Mouse (Mus musculus): ENCODE data around the gene Sox11.

The Sox11 gene

GRCm38 (mm10) chr12:27336336-27336735 lies 6.0 kb downstream of the Sox11 start:
- DNase-seq (ENCODE audit: low spot score), result no peak

- no peak for DNase-seq (ENCODE audit: low spot score)
These were observed 6.9 kb downstream of the Sox11 start for GRCm38 (mm10) chr12:27335356-27336055.

DNA sequence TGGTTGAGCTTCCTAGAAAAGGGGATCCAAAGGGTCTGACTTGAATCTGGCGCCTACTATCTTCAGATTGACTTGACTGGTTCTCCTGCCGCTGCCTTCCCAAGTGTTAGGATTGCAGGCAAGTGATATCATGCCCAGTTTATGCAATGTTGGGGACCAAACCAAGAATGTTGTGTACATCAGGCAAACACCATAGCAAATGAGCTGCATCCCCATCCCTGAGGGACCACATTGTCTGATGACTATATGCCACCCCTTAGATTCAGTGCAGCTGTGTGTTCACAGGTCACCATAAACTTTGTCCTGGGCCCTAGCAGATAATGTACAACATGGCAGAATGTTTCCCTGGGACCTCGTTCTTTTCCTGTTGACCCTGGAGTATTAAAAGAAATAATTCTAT lies 8.8 kb downstream of the Sox11 start:
- DNase-seq (ENCODE audit: low spot score), result no peak

DNA sequence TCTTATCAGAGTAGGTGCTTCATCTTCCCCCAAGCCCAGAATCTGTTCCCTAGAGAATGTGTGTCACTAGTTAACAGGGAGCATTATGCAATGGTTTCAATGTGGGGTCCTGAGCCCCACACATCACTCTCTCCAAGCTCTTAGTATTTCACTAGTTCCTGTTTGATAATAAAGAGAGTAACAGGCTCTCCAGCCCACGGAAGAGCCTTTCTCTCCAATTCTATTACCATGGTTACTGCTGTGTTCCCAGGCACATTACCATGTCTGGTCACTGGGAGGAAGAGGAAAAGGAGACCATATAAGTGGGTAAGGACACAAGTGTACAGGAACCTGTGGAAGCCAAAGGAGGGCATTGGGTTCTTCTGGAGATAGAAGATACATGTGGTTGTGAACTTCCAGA lies 19.0 kb downstream of the Sox11 start:
- no peak for DNase-seq (ENCODE audit: low spot score)

- no peak for DNase-seq (ENCODE audit: low spot score)
These were observed 21.7 kb downstream of the Sox11 start for GRCm38 (mm10) chr12:27320705-27321104.

DNA sequence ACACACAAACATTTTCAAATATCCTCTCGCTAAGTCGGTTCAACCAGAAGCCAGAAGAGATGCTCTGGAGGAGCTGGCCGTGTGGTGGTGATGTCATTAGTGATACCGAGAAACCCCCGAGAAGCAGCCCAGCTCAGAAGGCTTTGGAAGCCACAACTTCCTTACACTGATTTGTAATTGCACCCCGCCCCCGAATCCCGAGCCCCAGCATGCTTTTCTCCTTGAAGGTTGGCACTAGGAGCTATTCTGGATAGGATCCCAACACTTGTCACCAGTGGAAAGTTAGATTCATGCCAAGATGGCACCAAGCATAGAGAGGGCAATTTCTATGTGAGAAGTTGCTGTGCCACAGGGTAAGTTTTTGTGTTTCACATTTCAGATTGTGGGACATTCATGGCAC lies 29.4 kb downstream of the Sox11 start:
- no peak for DNase-seq (ENCODE audit: low spot score)

GRCm38 (mm10) chr12:27311854-27312466 lies 30.4 kb downstream of the Sox11 start:
- DNase-seq (ENCODE audit: low spot score), result no peak

DNA sequence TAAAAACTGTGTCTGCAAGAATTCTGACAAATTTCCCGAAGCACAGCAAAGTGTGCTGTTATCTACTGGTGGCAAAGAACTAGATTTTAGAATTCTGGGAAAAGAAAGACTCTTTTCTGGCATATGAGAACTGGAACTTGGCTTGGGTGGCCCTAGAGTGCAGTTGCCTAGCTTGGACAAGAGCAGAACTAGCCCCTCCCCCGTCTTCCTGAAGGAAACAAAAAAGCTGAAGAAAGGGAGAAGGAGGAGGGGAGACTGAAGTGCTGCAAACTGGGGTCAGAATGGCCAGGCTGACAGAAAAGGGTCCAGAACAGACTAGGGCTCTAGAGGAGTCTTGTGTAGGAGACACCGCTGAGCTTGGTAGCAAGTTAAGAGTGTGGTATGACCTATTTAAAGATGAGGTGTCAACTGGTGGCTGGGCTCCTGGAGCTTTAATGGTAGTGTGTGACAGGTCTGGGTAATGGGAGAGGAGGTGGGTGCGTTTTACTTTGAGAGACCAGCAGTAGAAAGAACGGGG lies 31.0 kb downstream of the Sox11 start:
- no peak for DNase-seq (ENCODE audit: low spot score)

DNA sequence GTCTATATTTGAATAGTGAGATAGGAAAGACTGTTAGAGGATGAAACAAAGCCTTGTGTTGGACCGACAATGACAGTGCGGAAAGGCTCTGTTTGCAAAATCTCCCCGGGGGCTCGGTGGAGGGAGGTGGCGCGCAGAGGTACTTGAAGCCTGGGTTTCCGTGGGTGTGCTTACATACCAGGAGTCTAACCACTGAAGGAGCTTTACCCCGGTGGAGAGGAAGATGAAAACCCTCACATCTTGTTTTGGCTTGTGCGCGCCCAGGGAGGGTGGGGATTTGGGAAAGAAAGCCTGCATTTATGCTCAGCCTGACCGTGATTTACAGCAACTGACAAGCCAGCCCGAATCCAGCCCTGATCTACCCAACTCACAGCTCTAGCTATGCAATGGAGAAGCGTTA lies 31.7 kb downstream of the Sox11 start:
- no peak for DNase-seq (ENCODE audit: low spot score)

- no peak for DNase-seq (ENCODE audit: low spot score)
These were observed 32.4 kb downstream of the Sox11 start for GRCm38 (mm10) chr12:27309969-27310368.

- DNase-seq (ENCODE audit: low spot score), result no peak
These were observed 37.5 kb downstream of the Sox11 start for GRCm38 (mm10) chr12:27304713-27305437.

- DNase-seq (ENCODE audit: low spot score), result no peak
These were observed 39.2 kb downstream of the Sox11 start for GRCm38 (mm10) chr12:27303190-27303589.

GRCm38 (mm10) chr12:27298721-27299120 lies 43.7 kb downstream of the Sox11 start:
- DNase-seq (ENCODE audit: low spot score), result no peak

- DNase-seq (ENCODE audit: low spot score), result no peak
These were observed 48.2 kb downstream of the Sox11 start for GRCm38 (mm10) chr12:27294191-27294590.

DNA sequence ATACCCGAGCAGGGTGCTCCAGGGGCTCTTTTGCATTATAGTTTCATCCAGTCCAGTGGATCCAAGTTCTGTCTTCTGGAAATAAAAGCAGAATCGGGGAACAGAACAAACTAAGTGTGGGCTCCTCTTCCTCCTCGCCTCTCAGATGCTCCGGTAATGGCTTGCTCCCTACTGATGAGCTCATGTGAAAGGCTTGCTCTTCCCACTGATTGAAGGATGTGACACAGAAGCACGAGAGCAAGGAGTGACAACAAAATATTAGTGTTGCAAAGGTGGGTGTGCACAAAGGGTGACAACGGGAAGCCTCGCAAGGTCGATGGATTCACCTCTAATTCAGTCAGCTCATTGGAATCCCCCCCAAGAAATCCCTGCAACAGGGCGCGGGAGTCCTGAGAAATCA lies 48.6 kb downstream of the Sox11 start:
- no peak for DNase-seq (ENCODE audit: low spot score)

GRCm38 (mm10) chr12:27293208-27293607 lies 49.2 kb downstream of the Sox11 start:
- DNase-seq (ENCODE audit: low spot score), result no peak
